Mouse (Mus musculus): Measurements from ENCODE around the gene Pex14. TPM values are rescaled to one million over a fixed set of nuclear protein-coding genes. Genes with fewer than 3 reads are reported as not detected.

Pex14 gene
- total and polyA plus RNA-seq, 2 experiments = 35.6 to 58.2 TPM

DNA sequence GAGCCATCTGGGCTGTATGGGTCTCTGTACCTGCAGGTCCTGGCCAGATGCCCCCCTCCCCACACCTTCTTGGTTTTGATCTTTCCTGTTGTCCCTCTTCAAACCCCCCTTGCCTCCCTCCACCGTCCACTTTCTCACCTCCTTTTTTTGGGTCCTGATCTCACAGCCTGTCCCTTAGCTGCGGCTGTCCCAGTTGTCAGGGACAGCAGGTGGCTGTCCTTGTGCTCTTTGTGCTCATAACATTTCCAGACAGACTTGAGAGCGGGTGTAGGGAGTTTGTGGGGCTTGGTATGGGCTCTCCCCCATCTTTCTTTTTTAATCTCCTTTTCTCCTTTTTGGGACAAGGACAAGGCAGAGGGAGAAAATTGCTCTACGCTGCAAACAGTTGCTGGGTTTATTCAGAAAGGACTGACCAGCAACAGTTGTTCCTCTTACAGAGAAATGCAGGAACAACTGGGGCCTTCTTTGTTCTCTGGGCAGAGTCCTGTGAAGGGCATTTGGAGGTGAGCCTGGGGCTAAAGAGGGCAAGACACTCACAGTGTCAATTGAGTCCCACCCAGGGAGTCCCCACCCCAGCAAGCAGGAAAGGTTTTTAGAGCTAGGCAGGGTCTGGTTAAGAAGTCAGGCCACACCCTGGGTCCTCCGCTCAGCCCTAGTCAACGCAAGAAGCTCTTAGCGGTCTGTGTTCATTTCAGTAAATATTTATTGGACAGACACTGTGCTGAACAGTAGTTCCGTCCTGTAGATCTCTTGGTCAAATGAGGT, 186.7 kb downstream of the Pex14 start:
- Histone ChIP-seq H3K9ac (ENCODE audit: low read depth, low read length) (no peak overlapping the region), H3K27ac (replicated peaks; ENCODE audit: insufficient read depth, low read depth, low read length) (no peak overlapping the region), H3K79me2 (ENCODE audit: control insufficient read depth, insufficient read depth, low read length) (no peaks in the 10 kb centered on the region), H3K4me1 (ENCODE audit: control insufficient read depth, insufficient read depth, low read length) (no peaks in the 10 kb centered on the region), H3K4me3 (ENCODE audit: insufficient read depth, low read depth, low read length) (no peak overlapping the region), H3K36me3 (ENCODE audit: control insufficient read depth, insufficient read depth, low read length) (no peaks in the 10 kb centered on the region), H3K27me3 (ENCODE audit: control insufficient read depth, insufficient read depth, low read length) (no peaks in the 10 kb centered on the region)
- WGBS = 80% methylated on average over 8 of the region's 8 CpGs
- TF ChIP-seq CTCF (IDR thresholded peaks at IDR 0.05; ENCODE audit: low read depth, low read length) (no peak), POLR2A (IDR thresholded peaks at IDR 0.05; ENCODE audit: extremely low read depth, insufficient read depth, low read length) (no peak)
- DNase-seq (ENCODE audit: extremely low read depth, low read depth, low spot score) = no peak

DNA sequence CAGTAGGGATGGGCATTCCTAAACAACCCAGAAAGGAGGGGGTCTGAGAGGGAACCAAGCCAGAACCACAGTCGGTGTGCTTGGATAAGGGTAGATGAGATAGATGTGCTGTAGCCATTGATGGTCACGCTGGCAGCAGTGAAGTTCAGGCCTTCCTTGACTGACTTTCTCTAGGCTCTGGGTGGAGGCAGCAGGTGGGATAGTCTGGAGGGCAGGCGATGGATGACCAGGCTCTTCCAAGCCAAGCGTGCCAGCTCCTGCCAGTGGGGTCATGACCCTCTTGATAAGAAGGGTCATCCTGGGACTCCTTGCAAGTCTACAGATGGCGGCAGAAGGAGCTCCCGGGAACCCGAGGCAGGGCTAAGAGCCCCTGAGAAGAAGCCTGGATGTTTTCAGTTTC, 187.5 kb downstream of the Pex14 start:
- TF ChIP-seq POLR2A (IDR thresholded peaks at IDR 0.05; ENCODE audit: extremely low read depth, insufficient read depth, low read length) (no peak), CTCF (IDR thresholded peaks at IDR 0.05; ENCODE audit: low read depth, low read length) (no peak)
- H3K4me1 ChIP-seq (ENCODE audit: control insufficient read depth, insufficient read depth, low read length) = no peaks in the 10 kb centered on the region
- H3K79me2 ChIP-seq (ENCODE audit: control insufficient read depth, insufficient read depth, low read length) = no peaks in the 10 kb centered on the region
- 71% methylated on average over 7 of the region's 7 CpGs for WGBS
- no peak for DNase-seq (ENCODE audit: extremely low read depth, low read depth, low spot score)
- no peak overlapping the region for H3K9ac ChIP-seq (ENCODE audit: low read depth, low read length)
- no peaks in the 10 kb centered on the region for H3K27me3 ChIP-seq (ENCODE audit: control insufficient read depth, insufficient read depth, low read length)
- H3K4me3 ChIP-seq (ENCODE audit: insufficient read depth, low read depth, low read length) = no peak overlapping the region
- no peak overlapping the region for H3K27ac ChIP-seq (replicated peaks; ENCODE audit: insufficient read depth, low read depth, low read length)
- no peaks in the 10 kb centered on the region for H3K36me3 ChIP-seq (ENCODE audit: control insufficient read depth, insufficient read depth, low read length)

Other genes with a start within 250 kb of the Pex14 start
- gene Dffa, start 4.3 kb upstream of the Pex14 start, total RNA-seq (2014; rRNA removed) = 11.8 and 13.2 TPM in 2 replicates
- gene Dffa, start 4.3 kb upstream of the Pex14 start, polyA plus RNA-seq (2012; rRNA removed) = 14.5 and 14.8 TPM in 2 replicates
- gene Cort, start 26.9 kb upstream of the Pex14 start, total RNA-seq (2014; rRNA removed) = not detected in 2 replicates
- gene Cort, start 26.9 kb upstream of the Pex14 start, polyA plus RNA-seq (2012; rRNA removed) = not detected in 2 replicates
- gene Cenps, start 37.8 kb upstream of the Pex14 start, total RNA-seq (2014; rRNA removed) = 0.40 and 0.46 TPM in 2 replicates
- gene Cenps, start 37.8 kb upstream of the Pex14 start, polyA plus RNA-seq (2012; rRNA removed) = 0.19 and 0.33 TPM in 2 replicates
- 13.1 and 17.6 TPM in 2 replicates for gene Pgd, start 66.9 kb upstream of the Pex14 start, total RNA-seq (2014; rRNA removed)
- 45.0 and 51.1 TPM in 2 replicates for gene Pgd, start 66.9 kb upstream of the Pex14 start, polyA plus RNA-seq (2012; rRNA removed)
- 74.4 and 94.2 TPM in 2 replicates for gene Kif1b, start 207.8 kb upstream of the Pex14 start, total RNA-seq (2014; rRNA removed)
- gene Kif1b, start 207.8 kb upstream of the Pex14 start, polyA plus RNA-seq (2012; rRNA removed) = 38.4 and 41.2 TPM in 2 replicates

Data from liver, adult 2 months (tissue).